Mouse (Mus musculus) myocyte (in vitro differentiated cells): Measurements from ENCODE around the gene Mgat3.

ENCODE experiments used
- CEBPB ChIP-seq: IDR thresholded peaks from 2 replicates; pipeline ENCODE4 v1.6.1; 2011; ENCODE audit warnings: mild to moderate bottlenecking, moderate library complexity; ENCODE audit not compliant: poor library complexity, insufficient read depth, severe bottlenecking
- E2F4 ChIP-seq: IDR thresholded peaks from one replicate; pipeline ENCODE4 v1.6.1; 2011; ENCODE audit warnings: mild to moderate bottlenecking, control low read depth, moderate library complexity; ENCODE audit not compliant: insufficient read depth
- POLR2A ChIP-seq: IDR thresholded peaks from one replicate; pipeline ENCODE4 v1.6.1; 2011; ENCODE audit warnings: low read depth, mild to moderate bottlenecking, control low read depth, moderate library complexity; ENCODE audit not compliant: insufficient read length
- REST ChIP-seq: IDR thresholded peaks from one replicate; pipeline ENCODE4 v1.6.1; 2011; ENCODE audit warnings: mild to moderate bottlenecking, control low read depth, moderate library complexity; ENCODE audit not compliant: insufficient read depth, insufficient read length

- no peak for TF ChIP-seq POLR2A
- TF ChIP-seq E2F4, result no peak
- TF ChIP-seq CEBPB, result no peak
- no peak for TF ChIP-seq REST
These were observed 8.1 kb upstream of the Mgat3 start for GRCm38 (mm10) chr15:80165396-80165795.
